Mouse (Mus musculus) granulocyte monocyte progenitor cell, adult 5-6 weeks (primary cell): Measurements from ENCODE around the gene Pou2f2. TPM values are rescaled to one million over a fixed set of nuclear protein-coding genes. Genes with fewer than 3 reads are reported as not detected.

Experiments
- ATAC-seq: replicated peaks from 2 replicates; pipeline ENCODE4 v1.8.0; 2016; ENCODE audit warnings: mild to moderate bottlenecking, moderate TSS enrichment, inconsistent platforms; ENCODE audit not compliant: poor library complexity, severe bottlenecking
- total RNA-seq, 2 experiments: library from RNA; stranded (forward) in 1 of 2; stranded (reverse) in 1 of 2; fragments of 200-712, 200-1000 nt in 1 of 2; fragments of >200 nt in 1 of 2; fragmentation: Nextera tagmentation in 1 of 2; gene quantifications; 2 replicates each; pipeline ENCODE4 v1.2.3; 2014 to 2017

The Pou2f2 gene
- total RNA-seq, 2 experiments from 2014 or later, result 5.0 to 18.4 TPM

GRCm38 (mm10) chr7:25109355-25109754 is 70.2 kb downstream of the Pou2f2 start:
- no peak for ATAC-seq

GRCm38 (mm10) chr7:25106790-25107502 is 72.6 kb downstream of the Pou2f2 start:
- peak; percentile 75 for ATAC-seq

- peak; percentile 83 for ATAC-seq
These were observed 73.9 kb downstream of the Pou2f2 start for GRCm38 (mm10) chr7:25105411-25106160.

GRCm38 (mm10) chr7:25099581-25099980 is 79.9 kb downstream of the Pou2f2 start:
- ATAC-seq, result no peak

GRCm38 (mm10) chr7:25098169-25098568 is 81.4 kb downstream of the Pou2f2 start:
- ATAC-seq, result no peak

- ATAC-seq, result no peak
These were observed 89.7 kb downstream of the Pou2f2 start for GRCm38 (mm10) chr7:25089875-25090274.

GRCm38 (mm10) chr7:25088968-25089367 is 90.6 kb downstream of the Pou2f2 start:
- ATAC-seq, result no peak

GRCm38 (mm10) chr7:25088531-25088930 is 91.0 kb downstream of the Pou2f2 start:
- no peak for ATAC-seq

GRCm38 (mm10) chr7:25087972-25088371 is 91.6 kb downstream of the Pou2f2 start:
- ATAC-seq, result no peak

- ATAC-seq, result no peak
These were observed 92.1 kb downstream of the Pou2f2 start for GRCm38 (mm10) chr7:25087256-25087912.

- ATAC-seq, result 0 out of 2 replicates have a peak, but pooled peaks have one; percentile 13
These were observed 92.9 kb downstream of the Pou2f2 start for GRCm38 (mm10) chr7:25086656-25087055.

GRCm38 (mm10) chr7:25084621-25085020 is 94.9 kb downstream of the Pou2f2 start:
- ATAC-seq, result peak; percentile 70

- ATAC-seq, result peak; percentile 56
These were observed 97.0 kb downstream of the Pou2f2 start for GRCm38 (mm10) chr7:25082510-25082909.

GRCm38 (mm10) chr7:25080431-25080830 is 99.1 kb downstream of the Pou2f2 start:
- ATAC-seq, result no peak

- ATAC-seq, result no peak
These were observed 100.0 kb downstream of the Pou2f2 start for GRCm38 (mm10) chr7:25079496-25080026.

GRCm38 (mm10) chr7:25077414-25077755 is 102.1 kb downstream of the Pou2f2 start:
- ATAC-seq, result no peak

GRCm38 (mm10) chr7:25076663-25077413 is 102.7 kb downstream of the Pou2f2 start:
- ATAC-seq, result peak; percentile 88

- no peak for ATAC-seq
These were observed 103.2 kb downstream of the Pou2f2 start for GRCm38 (mm10) chr7:25076296-25076662.

GRCm38 (mm10) chr7:25073924-25074323 is 105.6 kb downstream of the Pou2f2 start:
- ATAC-seq, result no peak

- no peak for ATAC-seq
These were observed 106.7 kb downstream of the Pou2f2 start for GRCm38 (mm10) chr7:25072716-25073390.
